In genomic region chr11:118209376-118209775, GRCm38 (mm10) we compare ENCODE assay signal across 12 mouse cellular contexts. TPM values are rescaled to one million over a fixed set of nuclear protein-coding genes. Genes with fewer than 3 reads are reported as not detected.
DNase-seq lines count a peak whose midpoint lies in the region; ATAC-seq and TF ChIP-seq lines count a peak whose summit lies in the region.
"Had no signal": no experiment of that assay in that cellular context is flagged by ENCODE, and none has a peak within 500 bp of the region (broad histone marks: within the 10 kb centered on the region; RNA-seq: fewer than 3 reads in every experiment).

No protein-coding gene starts in this region.

- WGBS in hindbrain, embryonic 10.5 days, result 65% methylated on average over 3 of the region's 3 CpGs
- WGBS in hindbrain, embryonic 11.5 days, result 57% methylated on average over 3 of the region's 3 CpGs
- WGBS in stomach, embryonic 14.5 days, result 78% methylated on average over 3 of the region's 3 CpGs
- WGBS in stomach, postnatal 0 days, result 70% methylated on average over 3 of the region's 3 CpGs
- 58% methylated on average over 3 of the region's 3 CpGs for WGBS in forebrain, postnatal 0 days
- WGBS in stomach, embryonic 15.5 days, result 65% methylated on average over 3 of the region's 3 CpGs

- no peaks in the 10 kb centered on the region for H3K9me3 ChIP-seq in hindbrain, embryonic 10.5 days
- H3K9me3 ChIP-seq in hindbrain, embryonic 11.5 days (ENCODE audit: control insufficient read depth, low read length), result no peaks in the 10 kb centered on the region
- H3K9me3 ChIP-seq in stomach, embryonic 14.5 days (ENCODE audit: control insufficient read depth, low read depth, low read length), result no peaks in the 10 kb centered on the region
- H3K9me3 ChIP-seq in stomach, postnatal 0 days (ENCODE audit: control insufficient read depth, low read length), result no peaks in the 10 kb centered on the region
- no peaks in the 10 kb centered on the region for H3K9me3 ChIP-seq in forebrain, postnatal 0 days (ENCODE audit: low read length)
- no peaks in the 10 kb centered on the region for H3K9me3 ChIP-seq in stomach, embryonic 15.5 days

- H3K9ac ChIP-seq in hindbrain, embryonic 11.5 days (ENCODE audit: low read depth, low read length), result no peak overlapping the region
- no peak overlapping the region; the same call in 1 of the 2 replicates for H3K9ac ChIP-seq in stomach, embryonic 14.5 days (replicated peaks; ENCODE audit: low read depth, low read length)
- H3K9ac ChIP-seq in stomach, postnatal 0 days (ENCODE audit: low read length), result no peak overlapping the region
- no peak overlapping the region for H3K9ac ChIP-seq in forebrain, postnatal 0 days
- H3K9ac ChIP-seq in stomach, embryonic 15.5 days, result no peak overlapping the region
- H3K9ac ChIP-seq: lung, embryonic 14.5 days had no signal

- no peak overlapping the region for H3K4me3 ChIP-seq in hindbrain, embryonic 10.5 days
- H3K4me3 ChIP-seq in hindbrain, embryonic 11.5 days (ENCODE audit: low read depth, low read length), result no peak overlapping the region
- H3K4me3 ChIP-seq in stomach, embryonic 14.5 days (ENCODE audit: low read depth, low read length), result no peak overlapping the region
- H3K4me3 ChIP-seq in stomach, postnatal 0 days (ENCODE audit: low read depth, low read length), result no peak overlapping the region
- no peak overlapping the region for H3K4me3 ChIP-seq in forebrain, postnatal 0 days (ENCODE audit: low read depth, low read length)
- H3K4me3 ChIP-seq in stomach, embryonic 15.5 days (replicated peaks), result no peak overlapping the region

- TF ChIP-seq CTCF in stomach, postnatal 0 days (IDR thresholded peaks at IDR 0.05; ENCODE audit: low read depth), result no peak
- TF ChIP-seq CTCF in forebrain, postnatal 0 days (IDR thresholded peaks at IDR 0.05; ENCODE audit: low read depth), result no peak

- H3K27me3 ChIP-seq in hindbrain, embryonic 10.5 days (ENCODE audit: insufficient read depth, poor library complexity, severe bottlenecking), result no peaks in the 10 kb centered on the region
- no peaks in the 10 kb centered on the region for H3K27me3 ChIP-seq in hindbrain, embryonic 11.5 days (ENCODE audit: control insufficient read depth, insufficient read depth, low read length)
- H3K27me3 ChIP-seq in stomach, embryonic 14.5 days (ENCODE audit: control insufficient read depth, insufficient read depth, low read length), result no peaks in the 10 kb centered on the region
- no peaks in the 10 kb centered on the region for H3K27me3 ChIP-seq in stomach, postnatal 0 days (ENCODE audit: control insufficient read depth, insufficient read depth, low read length)
- no peaks in the 10 kb centered on the region for H3K27me3 ChIP-seq in forebrain, postnatal 0 days (ENCODE audit: insufficient read depth, low read length)
- no peaks in the 10 kb centered on the region for H3K27me3 ChIP-seq in stomach, embryonic 15.5 days (replicated peaks)

- TF ChIP-seq EP300 in stomach, postnatal 0 days (optimal IDR thresholded peaks at IDR 0.05), result no peak

- H3K36me3 ChIP-seq in hindbrain, embryonic 10.5 days, result no peaks in the 10 kb centered on the region
- H3K36me3 ChIP-seq in hindbrain, embryonic 11.5 days (ENCODE audit: control insufficient read depth, insufficient read depth, low read length), result no peaks in the 10 kb centered on the region
- H3K36me3 ChIP-seq in stomach, embryonic 14.5 days (ENCODE audit: control insufficient read depth, insufficient read depth, low read length), result no peaks in the 10 kb centered on the region
- no peaks in the 10 kb centered on the region for H3K36me3 ChIP-seq in stomach, postnatal 0 days (ENCODE audit: control insufficient read depth, insufficient read depth, low read length)
- no peaks in the 10 kb centered on the region for H3K36me3 ChIP-seq in forebrain, postnatal 0 days (ENCODE audit: insufficient read depth)
- H3K36me3 ChIP-seq in stomach, embryonic 15.5 days, result no peaks in the 10 kb centered on the region

- H3K4me1 ChIP-seq in hindbrain, embryonic 10.5 days (replicated peaks), result peaks cover 70% of the 10 kb centered on the region
- H3K4me1 ChIP-seq in hindbrain, embryonic 11.5 days (replicated peaks; ENCODE audit: control insufficient read depth, insufficient read depth, low read length), result peaks cover 14% of the 10 kb centered on the region
- peaks cover 45% of the 10 kb centered on the region for H3K4me1 ChIP-seq in stomach, embryonic 14.5 days (ENCODE audit: control insufficient read depth, insufficient read depth, low read length)
- peaks cover 14% of the 10 kb centered on the region for H3K4me1 ChIP-seq in stomach, postnatal 0 days (replicated peaks; ENCODE audit: control insufficient read depth, insufficient read depth)
- H3K4me1 ChIP-seq in forebrain, postnatal 0 days (ENCODE audit: insufficient read depth), result peaks cover 46% of the 10 kb centered on the region
- peaks cover 52% of the 10 kb centered on the region for H3K4me1 ChIP-seq in stomach, embryonic 15.5 days

- DNase-seq in hindbrain, embryonic 10.5 days (ENCODE audit: low spot score), result no peak
- no peak for DNase-seq in hindbrain, embryonic 11.5 days (ENCODE audit: low spot score)
- DNase-seq in stomach, postnatal 0 days (ENCODE audit: low spot score), result no peak
- DNase-seq in forebrain, postnatal 0 days, result no peak
- no peak for DNase-seq in adrenal gland, adult (ENCODE audit: inconsistent age in 2 of 2, low spot score in 1 of 2)
- DNase-seq in right cerebral cortex, adult 2 months (ENCODE audit: low spot score in 2 of 2), result no peak
- DNase-seq: adrenal gland, postnatal 14 days; kidney, adult 18-20 months; thymus, postnatal 14 days had no signal

- ATAC-seq in hindbrain, embryonic 11.5 days (ENCODE audit: low FRiP score), result no peak
- no peak for ATAC-seq in stomach, embryonic 14.5 days (ENCODE audit: insufficient number of reproducible peaks, insufficient read depth, low FRiP score, low read depth)
- ATAC-seq in stomach, postnatal 0 days (ENCODE audit: low FRiP score, low TSS enrichment), result no peak
- ATAC-seq in forebrain, postnatal 0 days, result no peak
- no peak for ATAC-seq in stomach, embryonic 15.5 days (ENCODE audit: insufficient read depth, low FRiP score, low read depth)

- H3K4me2 ChIP-seq in hindbrain, embryonic 11.5 days (replicated peaks; ENCODE audit: low read depth, low read length), result no peak overlapping the region
- no peak overlapping the region for H3K4me2 ChIP-seq in stomach, embryonic 14.5 days (replicated peaks; ENCODE audit: low read depth, low read length)
- H3K4me2 ChIP-seq in stomach, postnatal 0 days (replicated peaks; ENCODE audit: low read depth), result no peak overlapping the region
- no peak overlapping the region for H3K4me2 ChIP-seq in forebrain, postnatal 0 days (ENCODE audit: low read depth)
- no peak overlapping the region for H3K4me2 ChIP-seq in stomach, embryonic 15.5 days
- H3K4me2 ChIP-seq: lung, embryonic 14.5 days had no signal

- peak overlapping the region; percentile 73 for H3K27ac ChIP-seq in hindbrain, embryonic 10.5 days
- H3K27ac ChIP-seq in hindbrain, embryonic 11.5 days (ENCODE audit: low read depth, low read length), result no peak overlapping the region
- peak overlapping the region; percentile 70; the same call in 1 of the 2 replicates for H3K27ac ChIP-seq in stomach, embryonic 14.5 days (ENCODE audit: low read length)
- H3K27ac ChIP-seq in stomach, postnatal 0 days (replicated peaks), result no peak overlapping the region
- H3K27ac ChIP-seq in forebrain, postnatal 0 days (ENCODE audit: low read depth, low read length), result peak overlapping the region; percentile 59
- peak overlapping the region; percentile 52 for H3K27ac ChIP-seq in stomach, embryonic 15.5 days

RNA-seq across cellular contexts. Expression of gene Cyth1, which starts 39.0 kb away (rescaled TPM):
- 13.9 and 23.0 TPM in 2 replicates for polyA plus RNA-seq in hindbrain, embryonic 10.5 days (2016; fragmentation: Nextera tagmentation; extraction: Ambion mirVana)
- 16.5 and 16.7 TPM in 2 replicates for polyA plus RNA-seq in hindbrain, embryonic 11.5 days (2014; fragmentation: Nextera tagmentation; extraction: Ambion mirVana)
- polyA plus RNA-seq in stomach, embryonic 14.5 days (2014; fragmentation: Nextera tagmentation; extraction: Ambion mirVana), result 10.6 and 10.8 TPM in 2 replicates
- polyA plus RNA-seq in stomach, postnatal 0 days (2015; fragmentation: Nextera tagmentation; extraction: Ambion mirVana), result 13.1 and 13.3 TPM in 2 replicates
- total RNA-seq in forebrain, postnatal 0 days (2014; rRNA removed), result 64.1 and 74.1 TPM in 2 replicates
- 23.7 and 24.2 TPM in 2 replicates for polyA plus RNA-seq in forebrain, postnatal 0 days (2015; fragmentation: Nextera tagmentation; extraction: Ambion mirVana)
- polyA plus RNA-seq in stomach, embryonic 15.5 days (2015; fragmentation: Nextera tagmentation; extraction: Ambion mirVana), result 13.8 and 13.9 TPM in 2 replicates

Comparison
In these comparisons a context has a peak if more than half of its experiments do, and no peak if none do; other contexts are left out.
1. H3K27ac ChIP-seq: peak in hindbrain, embryonic 10.5 days (single experiment), stomach, embryonic 14.5 days (single experiment), forebrain, postnatal 0 days (single experiment) and stomach, embryonic 15.5 days (single experiment); none in hindbrain, embryonic 11.5 days (single experiment) and stomach, postnatal 0 days (single experiment).